Mouse (Mus musculus): ENCODE results near the gene Abhd5. TPM values are rescaled to one million over a fixed set of nuclear protein-coding genes. Genes with fewer than 3 reads are reported as not detected.
A peak's percentile ranks its signal among the peaks of the same experiment; 100 is the strongest.
"Not testable (repeated sequence)": the region's sequence is repeated elsewhere in the genome, so short reads cannot be mapped to it uniquely, and the experiment has no call there.

Gene Abhd5
- polyA plus RNA-seq (2016; fragmentation: Nextera tagmentation; extraction: Ambion mirVana) = 20.4 and 21.2 TPM in 2 replicates

GRCm38 (mm10) chr9:122351303-122352024 lies at the start of gene Abhd5:
Gene Abhd5 (plus strand): TSS chr9:122351608.
- Histone ChIP-seq H3K9me3 (no peaks in the 10 kb centered on the region), H3K27me3 (replicated peaks) (no peaks in the 10 kb centered on the region), H3K36me3 (no peaks in the 10 kb centered on the region), H3K27ac (peak within 1 kb of the TSS; percentile 15; the same call in 1 of the 2 replicates), H3K4me3 (peak within 1 kb of the TSS; percentile 63), H3K4me1 (no peaks in the 10 kb centered on the region; the same call in 1 of the 2 replicates), H3K4me2 (replicated peaks) (peak within 1 kb of the TSS; percentile 69), H3K9ac (peak within 1 kb of the TSS; percentile 77)
- ATAC-seq (ENCODE audit: low FRiP score, low read depth) = peak; percentile 97
- under 1% methylated on average over 84 of the region's 84 CpGs for WGBS

- Histone ChIP-seq H3K4me3 (no peak overlapping the region), H3K36me3 (no peaks in the 10 kb centered on the region), H3K9me3 (no peaks in the 10 kb centered on the region), H3K9ac (no peak overlapping the region), H3K27me3 (replicated peaks) (no peaks in the 10 kb centered on the region), H3K4me2 (replicated peaks) (no peak overlapping the region), H3K4me1 (no peaks in the 10 kb centered on the region), H3K27ac (no peak overlapping the region)
- ATAC-seq (ENCODE audit: low FRiP score, low read depth) = no peak
- WGBS = 83% methylated on average over 3 of the region's 3 CpGs
Observed at GRCm38 (mm10) chr9:122305302-122305701, 46.1 kb upstream of the Abhd5 start.

GRCm38 (mm10) chr9:122309013-122309980 lies 42.1 kb upstream of the Abhd5 start:
- H3K27me3 ChIP-seq (replicated peaks) = no peaks in the 10 kb centered on the region
- H3K9ac ChIP-seq = no peak overlapping the region
- WGBS = 73% methylated on average over 14 of the region's 14 CpGs
- no peaks in the 10 kb centered on the region for H3K4me1 ChIP-seq
- H3K4me3 ChIP-seq = no peak overlapping the region
- H3K36me3 ChIP-seq = no peaks in the 10 kb centered on the region
- H3K9me3 ChIP-seq = no peaks in the 10 kb centered on the region
- H3K4me2 ChIP-seq (replicated peaks) = no peak overlapping the region
- H3K27ac ChIP-seq = no peak overlapping the region
- ATAC-seq (ENCODE audit: low FRiP score, low read depth) = no peak

- Histone ChIP-seq H3K36me3 (no peaks in the 10 kb centered on the region), H3K4me3 (peak overlapping the region; percentile 32), H3K9me3 (no peaks in the 10 kb centered on the region), H3K27me3 (replicated peaks) (no peaks in the 10 kb centered on the region), H3K4me2 (replicated peaks) (peak overlapping the region; percentile 53), H3K4me1 (no peaks in the 10 kb centered on the region), H3K9ac (peak overlapping the region; percentile 38; the same call in 1 of the 2 replicates), H3K27ac (no peak overlapping the region)
- ATAC-seq (ENCODE audit: low FRiP score, low read depth) = peak; percentile 93
- 10% methylated on average over 19 of the region's 19 CpGs for whole genome bisulfite sequencing
Observed at GRCm38 (mm10) chr9:122310613-122311049, 40.8 kb upstream of the Abhd5 start.

DNA sequence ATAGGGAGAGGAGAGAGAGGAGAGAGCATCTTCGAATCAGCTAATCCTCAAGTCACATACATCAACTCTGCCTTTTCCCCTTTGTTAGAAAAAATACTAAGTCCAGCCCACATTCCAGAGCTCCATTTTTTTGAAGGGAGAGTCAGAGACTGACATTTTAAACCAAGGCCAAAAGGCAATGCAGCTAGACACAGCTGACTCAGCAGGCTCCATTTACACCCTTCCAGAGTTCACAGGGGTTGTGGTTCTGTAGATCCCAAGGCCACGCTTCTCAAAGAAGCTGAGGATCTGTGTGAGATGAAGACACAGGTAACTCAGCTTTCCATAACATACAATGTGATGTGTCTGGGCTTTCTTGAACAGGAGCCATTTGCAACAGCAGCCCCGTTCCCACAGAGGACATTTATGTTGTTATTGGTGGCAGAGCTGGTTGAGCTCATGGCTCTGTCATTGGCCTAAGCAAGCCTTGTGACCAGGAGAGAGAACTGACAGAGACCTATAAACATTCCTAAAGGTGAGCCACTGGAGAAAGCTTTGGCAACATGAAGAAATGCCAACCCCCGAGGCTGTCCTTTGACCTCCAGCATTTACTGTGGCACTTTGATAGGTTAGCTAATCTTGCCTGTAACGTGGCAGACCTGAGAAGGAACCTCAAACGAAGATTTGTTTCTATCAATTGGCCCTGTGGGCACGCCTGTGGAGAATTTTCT lies 40.2 kb upstream of the Abhd5 start:
- H3K36me3 ChIP-seq = no peaks in the 10 kb centered on the region
- 0 out of 2 replicates have a peak overlapping the region, but pooled peaks have one; percentile 38 for H3K9ac ChIP-seq
- no peak overlapping the region for H3K27ac ChIP-seq
- 74% methylated on average over 7 of the region's 7 CpGs for WGBS
- peak overlapping the region; percentile 32; the same call in 1 of the 2 replicates for H3K4me3 ChIP-seq
- H3K9me3 ChIP-seq = no peaks in the 10 kb centered on the region
- peak overlapping the region; percentile 53 for H3K4me2 ChIP-seq (replicated peaks)
- H3K4me1 ChIP-seq = no peaks in the 10 kb centered on the region
- H3K27me3 ChIP-seq (replicated peaks) = no peaks in the 10 kb centered on the region
- peak; percentile 31; the same call in 1 of the 2 replicates for ATAC-seq (ENCODE audit: low FRiP score, low read depth)

- Histone ChIP-seq H3K27me3 (replicated peaks) (no peaks in the 10 kb centered on the region), H3K9ac (no peak overlapping the region), H3K4me3 (no peak overlapping the region), H3K27ac (no peak overlapping the region), H3K36me3 (no peaks in the 10 kb centered on the region), H3K4me1 (no peaks in the 10 kb centered on the region), H3K9me3 (no peaks in the 10 kb centered on the region), H3K4me2 (replicated peaks) (no peak overlapping the region)
- 87% methylated on average over 7 of the region's 7 CpGs for WGBS
- no peak for ATAC-seq (ENCODE audit: low FRiP score, low read depth)
Observed at GRCm38 (mm10) chr9:122312296-122312990, 39.0 kb upstream of the Abhd5 start.

DNA sequence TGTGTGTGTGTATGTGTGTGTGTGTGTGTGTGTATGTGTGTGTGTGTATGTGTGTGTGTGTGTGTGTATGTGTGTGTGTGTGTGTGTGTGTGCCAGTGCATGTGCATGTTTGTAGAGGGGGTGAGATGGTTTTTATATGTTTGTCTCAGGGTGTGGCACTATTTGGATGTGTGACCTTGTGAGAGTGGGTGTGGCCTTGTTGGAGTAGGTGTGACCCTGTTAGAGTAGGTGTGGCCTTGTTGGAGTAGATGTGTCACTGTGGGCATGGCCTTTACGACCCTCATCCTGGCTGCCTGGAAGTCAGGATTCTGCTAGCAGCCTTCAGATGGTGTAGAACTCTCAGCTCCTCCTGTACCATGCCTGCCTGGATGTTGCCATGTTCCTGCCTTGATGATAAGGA lies 38.3 kb upstream of the Abhd5 start:
- H3K4me1 ChIP-seq; H3K9me3 ChIP-seq; H3K27ac ChIP-seq; H3K4me2 ChIP-seq (replicated peaks); H3K4me3 ChIP-seq; H3K9ac ChIP-seq; H3K27me3 ChIP-seq (replicated peaks); H3K36me3 ChIP-seq; ATAC-seq (ENCODE audit: low FRiP score, low read depth): not testable (repeated sequence)
- 72% methylated on average over 1 of the region's 1 CpGs for WGBS

GRCm38 (mm10) chr9:122314386-122314785 lies 37.0 kb upstream of the Abhd5 start:
- Histone ChIP-seq H3K4me1 (no peaks in the 10 kb centered on the region), H3K4me3 (no peak overlapping the region), H3K27me3 (replicated peaks) (no peaks in the 10 kb centered on the region), H3K36me3 (no peaks in the 10 kb centered on the region), H3K27ac (no peak overlapping the region), H3K9ac (no peak overlapping the region), H3K9me3 (no peaks in the 10 kb centered on the region), H3K4me2 (replicated peaks) (no peak overlapping the region)
- no peak for ATAC-seq (ENCODE audit: low FRiP score, low read depth)
- 85% methylated on average over 6 of the region's 6 CpGs for WGBS

DNA sequence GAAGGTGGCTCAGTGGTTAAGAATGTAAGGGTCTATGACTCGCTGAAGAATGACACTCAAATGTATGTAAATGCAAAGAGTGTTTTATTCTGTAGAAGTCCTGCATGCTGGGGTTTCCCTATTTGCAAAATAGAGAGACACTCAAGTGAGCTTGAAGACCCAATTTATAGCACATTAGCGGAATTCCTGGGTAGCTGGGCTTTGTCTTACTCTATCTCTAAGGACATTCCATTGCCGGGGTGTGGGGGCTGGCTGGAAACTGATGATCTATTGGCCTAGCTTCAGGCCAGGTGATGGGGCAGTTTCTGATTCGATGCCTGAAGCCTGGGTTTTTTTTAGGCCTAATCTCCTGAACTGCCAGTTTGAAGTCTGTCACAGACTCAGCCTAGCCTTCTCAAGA lies 36.5 kb upstream of the Abhd5 start:
- no peak overlapping the region for H3K27ac ChIP-seq
- H3K36me3 ChIP-seq = no peaks in the 10 kb centered on the region
- no peak overlapping the region for H3K4me3 ChIP-seq
- H3K4me1 ChIP-seq = no peaks in the 10 kb centered on the region
- ATAC-seq (ENCODE audit: low FRiP score, low read depth) = no peak
- 42% methylated on average over 4 of the region's 4 CpGs for WGBS
- H3K4me2 ChIP-seq (replicated peaks) = no peak overlapping the region
- H3K27me3 ChIP-seq (replicated peaks) = no peaks in the 10 kb centered on the region
- no peak overlapping the region for H3K9ac ChIP-seq
- H3K9me3 ChIP-seq = no peaks in the 10 kb centered on the region

- H3K27ac ChIP-seq = no peak overlapping the region
- no peak overlapping the region for H3K4me2 ChIP-seq (replicated peaks)
- 46% methylated on average over 11 of the region's 11 CpGs for WGBS
- H3K27me3 ChIP-seq (replicated peaks) = no peaks in the 10 kb centered on the region
- no peak overlapping the region for H3K9ac ChIP-seq
- H3K4me1 ChIP-seq = no peaks in the 10 kb centered on the region
- ATAC-seq (ENCODE audit: low FRiP score, low read depth) = no peak
- H3K36me3 ChIP-seq = no peaks in the 10 kb centered on the region
- no peak overlapping the region for H3K4me3 ChIP-seq
- no peaks in the 10 kb centered on the region for H3K9me3 ChIP-seq
Observed at GRCm38 (mm10) chr9:122315501-122315900, 35.9 kb upstream of the Abhd5 start.

DNA sequence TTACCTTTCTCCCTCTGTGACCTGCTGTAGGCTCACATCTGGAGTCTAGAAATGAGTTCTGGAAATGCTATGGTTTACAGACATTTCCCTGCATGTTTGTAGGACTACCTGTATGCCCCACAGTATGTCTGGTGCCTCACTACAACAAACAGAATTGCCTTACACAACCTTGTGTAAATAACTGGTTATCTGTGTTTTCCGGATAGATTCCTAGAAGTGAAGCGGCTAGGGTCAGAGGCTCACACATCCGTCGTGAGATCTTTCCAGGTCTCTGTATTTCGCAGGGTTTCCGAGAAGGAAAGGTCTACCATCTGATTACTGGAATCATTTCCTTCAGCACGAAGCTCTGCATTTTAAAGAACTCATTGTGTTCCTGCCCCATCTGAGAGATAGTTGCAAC lies 34.8 kb upstream of the Abhd5 start:
- H3K27me3 ChIP-seq (replicated peaks) = no peaks in the 10 kb centered on the region
- no peak overlapping the region for H3K4me2 ChIP-seq (replicated peaks)
- WGBS = 91% methylated on average over 7 of the region's 7 CpGs
- no peak overlapping the region for H3K27ac ChIP-seq
- no peaks in the 10 kb centered on the region for H3K36me3 ChIP-seq
- ATAC-seq (ENCODE audit: low FRiP score, low read depth) = no peak
- no peaks in the 10 kb centered on the region for H3K9me3 ChIP-seq
- no peaks in the 10 kb centered on the region for H3K4me1 ChIP-seq
- no peak overlapping the region for H3K4me3 ChIP-seq
- no peak overlapping the region for H3K9ac ChIP-seq
